Mouse (Mus musculus) spleen, postnatal 10 days (tissue): ENCODE results near the gene Tnnc1.
A peak's percentile ranks its signal among the peaks of the same experiment; 100 is the strongest.

Experiments used
- DNase-seq, 2 experiments: peaks; one replicate each; pipeline ENCODE4 v3.0.0; 2021 to 2022; ENCODE audit warnings: low spot score in 2 of 2

Gene Tnnc1

DNA sequence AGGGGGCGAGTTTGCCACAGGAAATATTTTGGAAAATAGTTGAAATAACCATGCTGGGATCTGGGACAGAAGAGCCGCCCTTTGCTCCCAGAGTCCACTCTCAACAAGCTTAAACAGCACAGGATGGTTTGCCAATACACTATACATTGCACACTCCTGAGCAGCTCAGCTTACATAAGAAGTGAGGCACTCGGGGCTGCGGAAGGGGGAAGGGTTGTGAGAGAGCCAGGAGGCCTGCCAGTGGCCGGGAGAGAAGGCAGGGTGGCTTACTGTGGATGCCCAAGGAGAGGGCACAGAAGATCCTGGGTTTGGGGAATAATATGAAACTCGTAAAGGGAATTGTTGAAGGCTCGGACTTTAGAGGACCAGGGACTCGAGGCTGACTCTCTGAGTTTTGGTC is 5.8 kb downstream of the Tnnc1 start:
- no peak for DNase-seq

DNA sequence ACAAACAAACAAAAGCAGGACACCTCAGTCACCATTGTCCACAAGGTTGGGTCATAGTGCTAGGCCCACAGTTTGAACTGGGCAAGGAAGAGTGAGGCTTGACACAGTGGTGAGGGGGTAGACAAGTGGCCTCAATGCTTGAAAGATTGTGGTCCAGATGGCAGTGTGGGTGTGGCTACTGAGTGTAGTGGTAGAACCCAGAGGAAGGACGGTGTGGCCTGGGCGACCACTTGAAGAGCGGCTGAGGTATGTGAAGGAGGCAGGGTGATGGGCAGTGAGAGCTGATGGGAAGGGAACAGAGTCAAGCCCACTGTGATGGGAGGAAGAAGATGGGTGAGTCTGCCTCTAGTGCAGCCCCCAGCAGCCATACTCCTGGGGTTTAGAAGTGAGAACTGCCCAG is 6.6 kb downstream of the Tnnc1 start:
- DNase-seq: no peak

GRCm38 (mm10) chr14:31215157-31216002 is 7.3 kb downstream of the Tnnc1 start:
- peak; percentile 58 to 78 for DNase-seq

DNA sequence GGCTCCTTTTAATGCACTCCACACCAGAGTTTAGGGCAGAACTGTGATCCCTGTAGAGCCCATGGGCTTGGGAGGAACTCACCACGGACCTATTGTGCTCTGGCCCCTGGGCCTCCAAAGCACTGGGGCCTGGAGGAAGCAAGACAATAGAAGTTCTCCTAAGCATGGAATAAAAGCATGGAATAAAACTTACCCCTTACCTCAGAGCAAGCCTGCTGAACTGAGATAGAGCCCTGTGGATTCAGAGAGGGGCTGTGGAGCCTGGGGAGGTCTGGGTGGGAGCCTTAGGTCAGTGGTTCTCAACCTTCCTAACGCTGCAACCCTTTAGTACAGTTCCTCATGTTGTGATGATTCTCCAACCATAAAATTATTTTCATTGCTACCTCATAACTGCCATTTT is 8.7 kb downstream of the Tnnc1 start, which contains the start of gene Nisch:
Gene Nisch (minus strand): TSS at position 101 of the 400 bp plus-strand sequence.
- no peak for DNase-seq

DNA sequence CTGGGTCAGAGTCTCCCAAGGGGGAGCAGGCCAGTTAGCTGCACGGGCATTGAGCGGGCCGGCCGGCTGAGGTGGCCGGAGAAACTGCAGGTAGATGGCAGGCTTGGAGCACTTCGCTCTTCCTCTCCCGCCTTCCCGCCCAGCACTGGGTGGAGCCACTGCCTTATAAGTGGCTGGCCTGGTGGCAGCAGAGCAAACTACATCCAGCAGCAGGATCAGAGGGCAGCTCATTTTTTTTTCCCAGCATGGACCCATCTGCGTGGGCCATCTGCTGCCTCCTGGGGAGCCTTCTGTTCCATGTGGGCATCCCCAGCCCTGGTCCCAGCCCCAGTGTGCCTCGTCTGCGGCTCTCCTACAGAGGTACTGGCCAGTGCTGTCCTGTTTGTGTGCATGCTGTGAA is 9.6 kb downstream of the Tnnc1 start, which contains the start of gene Sema3g:
Gene Sema3g (plus strand): TSS at position 195 of the 400 bp plus-strand sequence.
- DNase-seq: peak in 1 of 2 experiments; percentile 74

GRCm38 (mm10) chr14:31226978-31227377 is 18.9 kb downstream of the Tnnc1 start:
- DNase-seq: peak in 1 of 2 experiments; percentile 41

- DNase-seq: peak in 1 of 2 experiments; percentile 52
Measured at GRCm38 (mm10) chr14:31228234-31228633, 20.1 kb downstream of the Tnnc1 start.

GRCm38 (mm10) chr14:31230442-31230841 is 22.3 kb downstream of the Tnnc1 start:
- no peak for DNase-seq

DNA sequence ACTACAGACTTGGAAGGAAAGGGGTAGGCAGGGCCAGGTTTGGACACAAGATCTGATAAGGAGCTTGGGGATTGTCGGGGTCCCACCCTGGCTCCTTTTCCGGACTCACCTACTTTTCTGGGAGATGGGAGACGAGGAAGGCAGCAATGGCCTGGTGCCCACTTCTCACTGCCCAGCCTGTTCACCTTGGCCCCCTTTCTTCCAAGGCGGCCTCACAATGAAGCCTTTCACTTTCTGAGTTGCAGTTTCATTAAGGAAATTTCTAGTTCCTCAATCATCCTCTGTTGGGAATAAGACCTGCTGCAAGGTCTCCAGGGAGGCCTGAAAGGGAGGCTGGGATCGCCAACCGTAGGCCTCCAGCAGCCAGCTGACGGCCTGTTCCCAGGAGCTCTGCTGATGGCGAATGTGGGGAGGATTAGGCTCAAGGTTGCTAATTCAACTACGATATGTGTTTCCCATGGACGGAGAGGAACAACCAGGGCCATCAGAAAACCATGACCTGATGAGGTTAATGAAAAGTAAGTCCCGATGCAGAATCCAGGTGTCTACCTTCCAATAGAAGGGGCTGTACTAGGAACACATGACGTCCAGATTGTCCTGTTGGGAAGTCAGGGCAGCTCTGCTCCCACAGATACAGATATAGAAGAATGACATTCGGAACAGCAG is 24.4 kb downstream of the Tnnc1 start:
- DNase-seq: no peak

DNA sequence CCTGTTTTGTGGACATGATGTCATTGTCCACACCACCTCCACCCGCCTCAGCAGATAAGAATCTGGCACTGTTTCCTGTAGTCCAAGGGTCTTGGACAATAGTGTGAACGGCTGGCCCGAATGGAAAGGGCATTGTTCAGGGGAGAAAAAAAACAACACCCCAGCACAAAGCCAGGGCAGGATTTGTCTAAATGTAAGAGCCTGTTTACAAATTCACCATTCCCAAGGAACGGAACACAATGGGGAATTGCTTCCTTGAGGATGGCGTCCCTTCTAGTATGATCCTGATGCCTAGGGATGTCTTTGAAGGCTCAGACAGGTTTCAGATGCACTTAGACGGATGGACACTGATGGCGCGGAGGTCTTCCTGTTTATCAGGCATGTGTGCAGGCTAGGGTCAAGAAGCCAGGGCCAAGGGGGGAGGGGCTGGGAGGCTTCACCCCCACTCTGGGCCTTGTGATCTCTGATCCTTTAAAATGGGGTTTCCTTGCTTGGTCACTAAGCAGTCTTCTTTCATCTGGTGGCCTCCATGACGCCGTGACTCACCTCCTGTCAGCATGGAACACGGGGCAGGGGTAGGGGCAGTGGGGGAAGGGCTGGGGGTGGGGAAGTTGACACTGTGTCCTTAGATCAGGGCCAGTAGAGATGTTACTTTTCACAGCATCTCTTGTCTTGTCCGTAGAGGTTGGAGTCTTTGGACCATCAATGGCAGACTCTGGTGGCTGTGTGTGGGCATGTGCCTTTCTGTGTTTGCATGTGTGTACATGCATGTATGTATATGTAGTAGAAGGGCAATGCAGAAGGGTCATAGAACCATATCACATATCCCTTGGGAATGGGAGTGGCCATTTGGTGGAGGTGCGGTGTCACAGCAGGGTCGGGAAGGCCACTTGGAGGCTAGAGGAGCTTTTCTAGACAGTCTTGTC is 25.2 kb downstream of the Tnnc1 start:
- DNase-seq: no peak

DNA sequence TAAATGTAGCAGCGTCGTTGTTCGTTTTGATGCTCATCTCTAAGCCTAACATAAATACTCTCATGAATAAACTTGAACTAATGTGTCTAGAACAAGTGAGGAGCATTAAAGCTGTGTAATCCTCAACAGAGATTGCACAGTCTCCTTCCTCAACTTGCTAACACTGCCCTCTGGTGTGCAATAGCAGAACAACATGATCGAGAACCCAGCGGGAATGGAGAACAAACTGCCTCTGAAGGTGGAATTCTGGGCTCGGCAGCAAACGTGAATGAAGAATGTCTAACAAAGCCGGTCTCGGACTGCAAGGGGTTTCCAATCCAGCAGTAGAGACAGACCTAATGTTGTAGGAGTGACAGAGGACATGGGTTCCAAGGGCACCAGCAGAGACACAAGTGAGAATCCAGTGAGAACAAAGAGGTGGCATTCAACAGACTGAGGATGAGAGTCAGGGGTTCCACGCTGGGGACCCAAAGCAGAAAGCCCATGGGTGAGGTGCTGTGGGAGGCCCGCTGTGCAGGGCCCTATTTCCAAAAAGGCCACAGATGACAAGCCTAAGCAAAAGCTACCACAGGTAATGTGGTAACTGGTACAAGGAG is 26.0 kb downstream of the Tnnc1 start:
- DNase-seq: peak; percentile 63 to 83

DNA sequence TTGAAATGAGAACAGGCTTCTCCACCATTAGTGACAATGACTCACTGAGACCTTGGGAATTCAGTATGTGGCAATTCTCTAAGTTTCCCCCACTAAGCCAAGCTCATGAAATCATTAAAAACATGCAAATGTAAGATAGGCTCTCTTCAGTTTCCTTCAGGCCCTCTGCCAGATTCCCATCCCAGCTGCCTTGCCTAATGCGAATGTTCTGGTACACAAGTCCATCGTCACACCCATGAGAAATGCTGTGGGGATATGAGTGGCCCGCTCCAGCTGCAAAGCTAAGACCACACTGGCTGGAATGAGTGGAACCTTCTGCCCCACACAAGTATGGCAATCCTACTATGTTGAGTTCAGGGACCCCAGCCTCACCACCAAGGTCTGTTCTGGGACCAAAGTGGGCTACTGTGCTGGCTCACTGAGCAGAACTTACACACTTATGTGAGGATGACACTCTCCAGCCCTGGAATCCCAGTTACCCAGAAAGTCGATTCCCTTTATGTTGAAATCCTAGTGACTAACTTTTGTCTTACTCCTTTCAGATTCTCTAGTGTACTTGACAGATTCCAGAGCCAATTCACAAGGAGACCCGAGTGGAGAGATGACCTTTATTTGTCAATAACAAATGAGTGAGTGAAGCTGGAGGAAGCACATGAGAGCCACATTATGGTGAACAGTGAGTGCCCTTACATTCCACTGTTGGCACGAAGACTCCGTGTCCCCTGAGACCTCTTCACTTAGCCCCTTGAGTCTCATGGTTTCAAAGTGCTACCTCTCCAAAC is 29.2 kb downstream of the Tnnc1 start:
- no peak for DNase-seq

- DNase-seq: no peak
Measured at GRCm38 (mm10) chr14:31240528-31240927, 32.4 kb downstream of the Tnnc1 start.

DNA sequence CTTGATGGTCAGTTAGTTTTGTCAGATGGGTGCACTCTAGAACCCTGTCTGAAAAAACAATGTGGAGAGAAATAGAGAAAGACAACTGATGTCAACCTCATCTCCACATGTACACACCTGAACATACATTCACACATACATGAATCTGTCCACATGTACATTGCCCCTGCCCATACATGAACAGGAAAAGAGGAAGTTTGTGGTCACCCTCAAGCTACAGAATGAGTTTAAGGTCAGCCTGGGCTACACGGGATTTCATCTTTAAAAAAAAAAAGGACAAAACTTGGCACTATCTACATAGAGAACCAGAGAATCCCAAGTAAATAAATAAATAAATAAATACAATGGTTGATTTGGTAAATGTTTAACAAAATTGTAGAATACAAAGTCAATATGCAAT is 36.7 kb downstream of the Tnnc1 start:
- no peak for DNase-seq

GRCm38 (mm10) chr14:31245946-31246345 is 37.8 kb downstream of the Tnnc1 start:
- DNase-seq: no peak

DNA sequence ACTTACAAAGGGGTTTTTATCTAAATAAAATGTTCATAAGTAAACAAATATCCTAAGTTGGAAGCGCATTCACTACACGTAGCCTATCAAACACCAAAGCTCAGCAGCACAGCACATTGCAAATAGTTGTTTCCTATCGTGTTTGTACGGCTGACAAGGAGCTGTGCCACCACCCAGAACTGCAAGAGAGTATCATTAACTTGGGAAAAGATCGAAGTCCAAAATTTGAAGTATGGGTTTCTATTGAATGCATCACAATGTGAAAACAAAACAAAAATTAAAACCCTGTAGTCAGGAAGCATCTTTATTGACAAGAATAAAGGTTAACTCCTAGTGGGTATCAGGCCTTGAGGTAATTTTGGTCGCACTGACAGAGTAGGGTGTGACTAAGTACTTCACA is 40.3 kb downstream of the Tnnc1 start:
- no peak for DNase-seq

DNA sequence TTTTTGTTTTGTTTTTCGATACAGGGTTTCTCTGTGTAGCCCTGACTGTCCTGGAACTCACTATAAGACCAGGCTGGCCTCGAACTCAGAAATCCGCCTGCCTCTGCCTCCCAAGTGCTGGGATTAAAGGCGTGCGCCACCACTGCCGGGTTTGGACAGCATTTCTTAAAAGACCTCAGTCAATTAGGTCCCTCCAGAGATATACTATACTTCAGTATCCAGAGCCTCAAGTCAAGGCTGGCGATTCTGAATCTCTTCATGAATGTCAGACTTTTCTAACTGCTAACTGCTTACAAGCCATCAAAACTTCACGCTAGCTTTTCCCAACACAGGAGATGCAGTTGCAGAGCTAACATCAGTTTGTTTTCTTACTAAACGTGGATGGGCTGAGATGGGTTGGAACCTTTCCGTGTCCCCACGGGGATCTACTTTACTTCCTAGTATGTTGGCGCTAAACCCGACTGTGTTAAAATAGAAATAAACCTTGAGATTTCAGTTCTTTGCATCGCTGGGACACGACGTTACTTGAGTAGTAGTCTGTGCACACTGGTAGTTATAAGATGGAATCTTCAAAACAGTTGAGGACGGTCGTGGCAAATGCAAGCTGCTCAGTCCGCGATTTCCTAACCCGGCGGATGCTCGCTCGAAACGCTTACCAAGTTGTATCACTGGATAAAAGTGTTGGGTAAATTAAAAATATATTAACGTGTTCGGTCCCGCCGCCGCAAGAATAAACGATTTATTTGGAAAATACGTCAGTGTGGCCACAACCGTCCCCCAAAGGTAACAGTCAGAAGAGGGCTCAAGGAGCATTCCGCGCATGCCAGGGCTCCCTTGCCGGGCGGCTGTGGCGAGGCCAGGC is 42.3 kb downstream of the Tnnc1 start:
- peak; percentile 13 to 41 for DNase-seq

DNA sequence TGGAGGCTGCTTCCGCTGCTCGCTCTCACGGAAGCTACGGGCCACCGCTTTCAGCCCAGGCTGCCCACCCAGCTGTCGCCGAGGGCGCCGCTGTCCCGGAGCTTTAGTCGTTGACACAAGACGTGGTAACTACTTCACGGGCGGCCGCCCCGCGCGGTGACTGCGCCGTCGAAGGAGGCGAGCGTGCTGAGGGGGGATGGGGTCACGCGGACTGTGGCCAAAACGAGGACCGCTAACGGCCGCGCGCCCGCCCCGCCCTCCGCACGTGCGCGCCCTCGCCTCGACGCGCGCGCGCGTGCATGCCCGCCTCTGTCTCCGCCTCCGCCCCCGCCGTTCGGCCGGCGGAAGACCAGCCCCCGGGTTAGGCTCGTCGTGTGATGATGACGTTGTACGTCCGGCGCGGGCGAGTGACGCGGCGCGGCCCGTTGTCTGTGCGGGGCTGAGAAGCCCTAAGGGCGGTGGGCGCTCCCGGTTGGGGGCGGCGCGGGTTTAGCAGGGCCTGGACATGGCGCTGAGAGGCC is 43.0 kb downstream of the Tnnc1 start, which contains the start of the genes Phf7 and Bap1:
Gene Phf7 (minus strand): TSS at position 234 of the 521 bp plus-strand sequence.
Gene Bap1 (plus strand): TSS at position 367 of the 521 bp plus-strand sequence.
- peak; percentile 98 for DNase-seq

DNA sequence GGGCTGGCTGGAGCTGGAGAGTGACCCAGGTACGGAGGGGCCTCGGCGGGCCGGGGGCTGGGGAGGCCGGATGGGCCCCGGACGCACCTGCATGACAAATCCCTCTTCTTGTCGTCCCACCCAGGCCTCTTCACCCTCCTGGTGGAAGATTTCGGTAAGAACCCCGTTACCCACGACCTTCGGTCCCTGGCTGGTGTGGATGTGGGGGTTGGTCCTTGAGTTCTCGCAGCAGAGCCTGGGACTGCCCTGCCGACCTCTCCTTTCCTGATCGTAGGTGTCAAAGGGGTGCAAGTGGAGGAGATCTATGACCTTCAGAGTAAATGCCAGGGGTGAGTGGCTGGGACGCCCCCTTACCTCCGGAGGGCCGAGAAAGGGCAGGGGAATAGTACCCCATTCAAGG is 43.5 kb downstream of the Tnnc1 start:
- no peak for DNase-seq
